Mouse (Mus musculus) G1E (cell line): ENCODE data around the gene Spata33.

Experiments used
- CTCF ChIP-seq: IDR thresholded peaks from 2 replicates; pipeline ENCODE4 v1.5.1; 2012; ENCODE audit warnings: low read depth, low read length, inconsistent platforms, mixed read lengths
- GATA1 ChIP-seq: IDR thresholded peaks from 2 replicates; pipeline ENCODE4 v1.6.1; 2012; ENCODE audit warnings: borderline replicate concordance, low read length, inconsistent platforms, mixed read lengths

GRCm38 (mm10) chr8:123212321-123213117, at the start of gene Spata33, which contains the start of gene Chmp1a:
- TF ChIP-seq CTCF, result peak; percentile 38; the same call in 1 of the 2 replicates
- no peak for TF ChIP-seq GATA1
